Mouse (Mus musculus): ENCODE data around the gene Zdhhc23. TPM values are rescaled to one million over a fixed set of nuclear protein-coding genes. Genes with fewer than 3 reads are reported as not detected.

Gene Zdhhc23
- polyA plus RNA-seq, 1 experiment: 1.3 TPM

DNA sequence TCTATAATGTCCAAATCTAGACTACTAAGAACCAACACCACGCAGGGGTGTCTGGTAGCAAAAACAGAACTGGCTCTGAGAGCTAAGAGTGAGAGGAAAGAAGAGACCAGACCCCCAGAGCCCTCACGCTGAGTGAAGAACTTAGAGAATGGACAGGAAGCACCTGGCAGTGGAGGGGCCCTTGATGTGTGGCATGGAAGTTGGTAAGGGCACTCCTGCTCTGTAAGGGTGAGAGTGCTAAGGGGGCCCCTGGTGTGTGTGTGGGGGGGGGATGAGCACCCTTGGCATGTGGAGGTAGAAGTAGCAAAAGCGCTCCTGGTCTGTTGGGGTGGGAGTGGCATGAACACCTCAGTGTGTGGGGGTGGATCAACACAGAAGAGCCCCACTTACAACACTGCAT is 9.2 kb downstream of the Zdhhc23 start:
- DNase-seq (ENCODE audit: low spot score): no peak

DNA sequence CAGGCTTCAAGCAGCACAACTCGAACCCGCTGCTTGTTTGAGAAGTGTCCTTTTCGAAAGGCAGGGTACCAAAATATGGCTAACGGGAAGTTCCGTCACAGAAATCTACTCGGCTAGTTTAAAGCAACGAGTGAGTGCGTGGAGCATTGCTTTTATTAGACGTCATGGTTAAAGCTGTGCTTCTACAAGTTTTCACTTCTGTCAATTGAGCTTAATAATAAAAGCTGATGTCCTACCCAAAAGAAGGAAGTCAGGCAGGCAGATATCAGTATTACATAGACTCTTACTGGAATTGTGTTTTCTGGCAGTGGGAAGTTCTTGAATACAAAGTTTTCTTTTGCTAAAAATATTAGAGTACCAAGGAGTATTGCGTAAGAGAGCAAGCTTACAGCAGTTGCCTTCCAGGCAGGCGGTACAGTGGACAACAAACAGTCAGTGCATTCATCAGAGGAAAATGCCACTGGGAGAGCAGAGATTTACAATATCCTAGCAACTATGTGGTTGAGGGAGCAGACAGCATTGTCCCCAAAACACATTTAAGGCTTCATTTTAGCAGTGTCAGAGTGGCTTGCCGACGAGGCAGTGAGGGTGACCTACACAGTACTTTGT is 13.7 kb downstream of the Zdhhc23 start:
- no peak for DNase-seq (ENCODE audit: low spot score)

DNA sequence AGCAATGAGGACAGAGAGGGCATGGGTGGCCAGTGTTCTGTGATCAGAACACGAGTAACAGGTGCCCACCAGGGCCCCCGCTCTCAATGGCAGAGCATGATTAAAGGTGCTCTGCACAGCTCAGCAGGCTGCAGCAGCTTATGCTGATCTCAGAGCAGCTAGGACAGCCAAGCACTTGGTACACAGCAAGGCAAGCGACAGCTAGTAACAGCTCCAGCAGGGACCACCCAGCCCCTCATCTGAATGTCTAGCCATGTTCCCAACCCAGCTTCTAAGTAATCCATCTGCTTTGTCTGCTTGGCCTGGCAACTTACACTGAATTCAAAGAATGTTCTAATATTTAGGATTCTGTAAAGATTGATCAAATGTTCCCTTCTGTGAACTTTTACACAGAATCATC is 15.8 kb downstream of the Zdhhc23 start:
- DNase-seq (ENCODE audit: low spot score): no peak

GRCm38 (mm10) chr16:43963291-43963690 is 16.3 kb downstream of the Zdhhc23 start:
- no peak for DNase-seq (ENCODE audit: low spot score)

- DNase-seq (ENCODE audit: low spot score): no peak
Measured at GRCm38 (mm10) chr16:43958038-43958437, 21.6 kb downstream of the Zdhhc23 start.

GRCm38 (mm10) chr16:43954913-43955312 is 24.7 kb downstream of the Zdhhc23 start:
- no peak for DNase-seq (ENCODE audit: low spot score)

GRCm38 (mm10) chr16:43951591-43951990 is 28.0 kb downstream of the Zdhhc23 start:
- DNase-seq (ENCODE audit: low spot score): no peak

DNA sequence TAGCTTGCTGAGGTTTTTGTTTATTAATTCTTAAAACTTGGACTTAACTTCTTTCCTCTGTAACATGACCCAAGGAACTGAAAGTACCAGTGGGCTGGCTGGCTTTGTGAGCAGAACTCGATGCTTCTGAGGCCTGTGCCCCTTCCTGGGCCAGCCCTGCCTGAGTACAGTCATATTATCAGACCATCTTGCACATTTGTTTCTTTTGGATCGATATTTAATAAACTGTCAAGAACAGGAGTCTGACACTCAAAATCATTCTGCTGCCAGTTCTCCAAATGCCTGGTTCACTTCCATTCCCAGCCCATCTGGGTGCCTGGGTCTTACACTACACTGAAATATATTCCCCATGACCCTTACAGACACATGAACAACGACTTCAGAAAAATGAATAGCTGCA is 33.7 kb downstream of the Zdhhc23 start:
- DNase-seq (ENCODE audit: low spot score): no peak

- DNase-seq (ENCODE audit: low spot score): no peak
Measured at GRCm38 (mm10) chr16:43945351-43945750, 34.2 kb downstream of the Zdhhc23 start.

GRCm38 (mm10) chr16:43940846-43941245 is 38.7 kb downstream of the Zdhhc23 start:
- DNase-seq (ENCODE audit: low spot score): no peak

- no peak for DNase-seq (ENCODE audit: low spot score)
Measured at GRCm38 (mm10) chr16:43935892-43936291, 43.7 kb downstream of the Zdhhc23 start.

GRCm38 (mm10) chr16:43935367-43935766 is 44.2 kb downstream of the Zdhhc23 start:
- no peak for DNase-seq (ENCODE audit: low spot score)

DNA sequence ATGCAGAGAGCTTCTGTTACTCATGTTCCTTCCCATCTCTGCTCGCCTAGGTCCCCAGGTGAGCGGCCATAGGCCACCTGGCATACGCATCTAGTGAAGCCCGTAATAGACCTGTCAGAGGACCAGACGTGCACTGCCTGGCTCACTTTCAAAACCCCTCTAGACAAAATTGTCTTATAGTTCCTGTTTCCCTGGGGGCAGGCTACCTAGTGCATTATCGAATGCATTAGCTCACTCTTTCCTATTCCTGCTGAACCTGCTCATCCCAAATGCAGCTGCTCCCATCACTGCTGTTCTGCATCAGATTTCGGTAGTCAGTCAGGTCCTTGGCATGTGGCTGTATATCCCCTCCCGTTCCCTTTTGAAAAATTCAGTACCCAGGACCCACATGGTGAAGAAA is 44.7 kb downstream of the Zdhhc23 start:
- DNase-seq (ENCODE audit: low spot score): no peak

DNA sequence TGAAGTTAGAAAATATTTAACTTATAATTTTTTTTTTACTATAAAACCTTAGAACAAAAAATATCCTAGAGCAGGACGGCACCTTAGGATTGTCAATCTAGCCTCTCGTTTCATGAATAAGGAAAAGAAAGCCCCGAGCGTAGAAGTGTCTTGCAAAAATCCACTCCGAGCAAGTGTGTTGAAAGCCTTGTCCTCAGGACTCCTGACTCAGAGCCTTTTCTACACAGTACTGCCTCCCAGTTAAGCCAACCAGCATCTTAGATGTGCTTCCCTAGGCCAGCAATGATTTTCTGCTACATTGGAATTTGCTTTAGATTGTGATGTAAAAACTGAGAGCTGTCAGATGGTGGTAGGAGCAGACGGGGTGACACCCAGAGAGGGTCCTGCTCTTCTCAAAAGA is 46.5 kb downstream of the Zdhhc23 start:
- no peak for DNase-seq (ENCODE audit: low spot score)

DNA sequence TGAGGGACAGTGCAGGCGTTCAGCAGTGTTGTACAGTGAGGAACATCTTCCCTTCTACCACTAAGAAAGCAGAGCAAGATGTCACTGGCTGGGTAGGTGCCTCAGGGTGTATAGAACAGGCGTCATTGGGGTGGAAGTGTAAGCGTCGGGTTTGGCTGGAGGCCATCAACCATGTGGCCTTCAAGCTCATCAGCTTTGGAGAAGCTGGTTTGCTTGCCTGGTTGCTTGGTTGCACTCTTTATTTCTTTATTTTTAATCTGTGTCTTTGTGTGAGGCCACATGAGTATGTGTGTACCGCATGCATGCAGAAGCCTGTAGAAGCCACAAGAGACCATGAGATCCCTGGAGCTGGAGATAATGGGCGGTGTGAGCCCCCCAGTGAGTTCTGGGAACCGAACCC is 47.3 kb downstream of the Zdhhc23 start:
- DNase-seq (ENCODE audit: low spot score): no peak

DNA sequence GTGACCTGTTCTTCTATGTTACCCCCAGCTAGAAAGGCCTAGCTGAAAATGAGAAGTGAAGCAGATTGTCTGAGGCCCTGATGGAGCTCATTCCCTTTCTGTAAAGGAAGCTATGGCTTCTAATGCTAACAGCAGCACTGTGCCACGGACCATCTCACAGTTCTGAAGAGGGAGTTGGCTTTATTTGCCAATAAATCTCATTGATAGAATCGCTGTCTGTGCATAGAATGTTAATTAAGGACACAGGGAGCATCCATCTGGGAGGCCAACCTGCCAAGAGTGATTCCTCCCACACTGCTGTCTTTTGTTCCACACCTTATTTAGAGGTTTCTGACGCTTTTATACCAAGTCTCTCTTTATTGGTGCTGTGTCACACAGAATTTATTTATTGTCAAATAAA is 48.1 kb downstream of the Zdhhc23 start:
- DNase-seq (ENCODE audit: low spot score): no peak

GRCm38 (mm10) chr16:43930577-43930976 is 49.0 kb downstream of the Zdhhc23 start:
- DNase-seq (ENCODE audit: low spot score): no peak

- DNase-seq (ENCODE audit: low spot score): no peak
Measured at GRCm38 (mm10) chr16:43926341-43926859, 53.2 kb downstream of the Zdhhc23 start, which contains the start of gene Qtrt2. Qtrt2 (minus strand) TSS chr16:43926809.

GRCm38 (mm10) chr16:43925846-43926245 is 53.7 kb downstream of the Zdhhc23 start:
- no peak for DNase-seq (ENCODE audit: low spot score)

DNA sequence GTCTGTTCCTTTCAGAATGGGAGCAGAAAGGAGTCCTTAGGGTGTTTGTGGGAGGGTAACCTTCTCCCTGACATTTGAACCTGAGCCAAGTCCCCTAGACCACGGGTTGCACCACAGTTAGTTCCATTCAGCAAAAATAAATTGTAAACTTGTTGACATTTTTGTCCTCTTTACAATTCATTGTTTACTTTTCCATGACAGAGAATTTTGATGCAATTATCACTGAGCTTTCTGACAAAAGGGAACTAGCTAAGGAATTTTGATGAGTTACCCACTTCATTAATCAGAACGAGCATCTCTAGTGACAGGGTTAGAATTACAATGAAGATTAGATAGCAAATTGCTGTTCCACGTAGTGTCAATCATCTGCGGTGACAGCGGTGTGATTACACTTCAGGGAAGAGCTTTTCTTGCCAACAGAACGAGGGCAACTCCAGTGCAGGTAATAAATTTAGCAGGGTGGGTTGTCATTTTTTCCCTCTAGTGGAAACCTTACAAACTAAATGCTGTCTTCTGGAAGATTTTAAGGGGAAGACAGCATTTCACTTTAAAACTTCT is 54.5 kb downstream of the Zdhhc23 start:
- DNase-seq (ENCODE audit: low spot score): no peak

DNA sequence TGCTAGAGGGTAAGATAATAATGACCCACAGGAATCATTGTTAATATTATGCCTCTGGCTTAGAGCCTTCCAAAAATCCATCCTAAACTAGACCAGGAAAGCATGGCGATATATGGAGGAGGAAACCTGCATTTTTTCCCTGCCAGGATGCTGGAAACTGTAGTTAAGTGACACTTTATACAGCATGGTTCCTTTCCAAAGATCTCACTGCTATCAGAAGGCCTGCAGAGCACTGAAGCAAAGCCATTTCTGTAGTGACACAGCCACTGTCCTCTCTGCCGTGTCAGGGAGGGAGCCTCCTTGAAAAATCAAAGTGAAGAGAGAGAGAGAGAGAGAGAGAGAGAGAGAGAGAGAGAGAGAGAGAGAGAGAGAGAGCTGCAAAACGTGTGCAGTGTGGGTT is 57.0 kb downstream of the Zdhhc23 start:
- no peak for DNase-seq (ENCODE audit: low spot score)

DNA sequence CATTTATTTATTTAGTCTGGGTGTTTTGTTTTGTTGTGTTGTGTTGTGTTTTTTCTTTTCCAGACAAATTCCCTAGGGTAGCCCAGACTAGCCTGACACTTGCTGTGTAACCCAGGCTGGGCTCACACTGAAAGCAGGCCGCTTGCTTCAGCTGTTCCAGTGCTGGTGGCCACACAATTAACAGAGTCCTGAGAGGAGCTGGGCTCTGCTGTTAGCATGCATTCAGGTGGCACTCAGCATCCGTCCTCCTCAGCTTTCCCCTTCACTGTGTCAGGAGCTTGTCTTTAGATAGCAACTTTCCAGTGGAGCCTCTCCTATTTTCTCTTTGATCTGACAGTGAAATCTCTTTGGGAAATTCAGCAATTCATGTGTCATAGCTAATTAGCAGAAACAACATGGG is 57.6 kb downstream of the Zdhhc23 start:
- no peak for DNase-seq (ENCODE audit: low spot score)

GRCm38 (mm10) chr16:43918867-43919266 is 60.7 kb downstream of the Zdhhc23 start:
- DNase-seq (ENCODE audit: low spot score): no peak

All from urinary bladder, adult 2 months (tissue).